Mouse (Mus musculus): Measurements from ENCODE around the gene Abcg1.

Abcg1 gene

DNA sequence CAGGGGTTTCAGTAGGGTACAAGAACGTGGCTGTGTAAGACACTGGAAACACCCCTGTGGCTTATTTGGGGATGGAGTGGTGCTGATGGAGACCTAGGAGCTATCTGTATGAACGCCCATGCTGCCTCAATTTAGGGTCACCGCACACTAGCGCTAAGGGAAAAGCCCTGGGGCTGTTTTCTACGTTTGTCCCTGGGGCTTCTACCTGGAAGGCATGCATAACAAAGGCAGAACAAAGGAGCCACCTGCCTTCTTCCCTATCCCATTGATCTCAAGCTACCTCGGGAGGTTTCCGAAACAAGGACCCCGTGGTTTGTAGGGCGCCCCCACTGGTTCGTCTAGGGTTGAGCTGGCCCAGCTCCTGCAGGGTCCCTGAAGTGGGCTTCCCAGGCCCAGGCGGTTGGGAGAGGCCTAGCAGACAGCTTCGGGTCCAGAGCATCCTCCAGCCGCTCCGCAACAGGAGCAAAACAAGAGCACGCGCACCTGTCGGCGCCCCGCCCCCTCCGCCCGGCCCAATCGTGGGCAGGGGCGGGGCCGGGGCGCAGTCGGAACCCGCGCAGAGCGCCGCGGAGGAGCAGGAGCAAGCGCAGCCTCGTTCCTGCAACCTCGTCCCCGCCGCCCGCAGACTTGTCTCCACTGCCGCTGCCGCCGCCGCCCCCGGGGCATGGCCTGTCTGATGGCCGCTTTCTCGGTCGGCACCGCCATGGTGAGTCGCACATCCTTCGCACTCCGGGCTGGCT is at the start of gene Abcg1:
Gene Abcg1, plus strand, starts transcription at position 525 of the 740 bp plus-strand sequence.
- 4% methylated on average over 45 of the region's 49 CpGs for WGBS

DNA sequence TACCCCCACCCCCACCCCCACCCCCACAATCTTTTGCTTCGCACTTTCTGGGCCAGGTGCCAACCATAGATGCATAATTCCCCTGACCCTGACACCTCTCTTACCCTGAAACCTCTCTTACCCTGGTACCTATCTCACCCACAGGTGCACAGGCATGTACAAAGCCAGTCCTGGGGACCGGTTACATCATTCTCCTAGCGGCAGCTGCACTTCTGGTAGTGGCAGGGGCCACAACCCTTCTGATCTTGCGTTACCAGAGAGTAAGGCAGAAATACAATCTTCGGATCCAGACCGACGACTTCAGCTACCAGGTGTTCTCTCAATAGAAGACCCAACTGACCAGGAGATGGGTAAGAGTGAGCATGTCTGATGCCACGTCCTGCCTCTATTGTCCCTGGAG is 49.1 kb upstream of the Abcg1 start:
- 85% methylated on average over 8 of the region's 8 CpGs for WGBS

DNA sequence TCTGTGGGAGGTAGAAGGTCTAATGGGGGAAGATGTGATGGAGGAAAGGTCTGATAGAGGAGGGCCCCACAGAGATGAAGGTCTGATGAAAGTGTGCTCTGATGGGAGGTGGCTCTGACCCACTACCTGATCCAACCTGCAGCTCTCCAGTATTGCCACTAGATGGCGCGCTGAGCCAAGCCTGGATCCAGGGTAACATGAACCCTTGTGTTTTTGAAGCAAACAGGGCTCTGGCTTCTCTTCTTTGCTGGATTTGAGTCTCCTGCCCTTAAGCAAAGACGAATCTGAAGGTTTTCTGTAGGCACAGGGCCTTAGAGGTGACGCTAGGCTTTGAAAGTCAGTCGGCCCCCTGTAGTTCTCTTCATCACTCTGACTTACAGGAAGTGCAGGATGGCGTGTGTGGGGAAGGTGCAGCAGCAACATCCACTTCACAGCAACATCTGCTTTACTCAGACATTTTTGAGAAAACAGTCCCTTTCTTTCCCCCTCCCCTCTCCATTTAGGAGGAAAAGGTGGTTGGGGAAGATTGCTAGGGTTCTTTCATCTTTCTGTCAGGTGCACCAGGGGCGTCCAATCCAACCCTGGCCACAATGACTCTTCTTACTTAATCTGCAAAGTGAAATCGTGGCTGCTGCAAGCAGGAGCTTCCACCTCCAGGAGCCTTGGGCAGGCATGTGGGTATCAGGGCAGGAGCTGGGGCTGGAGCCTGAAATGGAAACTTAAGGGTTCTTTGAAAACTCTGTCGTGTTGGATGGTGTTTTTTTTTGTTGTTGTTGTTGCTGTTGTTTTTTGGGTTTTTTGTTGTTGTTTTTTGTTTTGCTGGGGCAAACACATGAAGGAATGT is 45.7 kb upstream of the Abcg1 start:
- 34% methylated on average over 9 of the region's 9 CpGs for WGBS

DNA sequence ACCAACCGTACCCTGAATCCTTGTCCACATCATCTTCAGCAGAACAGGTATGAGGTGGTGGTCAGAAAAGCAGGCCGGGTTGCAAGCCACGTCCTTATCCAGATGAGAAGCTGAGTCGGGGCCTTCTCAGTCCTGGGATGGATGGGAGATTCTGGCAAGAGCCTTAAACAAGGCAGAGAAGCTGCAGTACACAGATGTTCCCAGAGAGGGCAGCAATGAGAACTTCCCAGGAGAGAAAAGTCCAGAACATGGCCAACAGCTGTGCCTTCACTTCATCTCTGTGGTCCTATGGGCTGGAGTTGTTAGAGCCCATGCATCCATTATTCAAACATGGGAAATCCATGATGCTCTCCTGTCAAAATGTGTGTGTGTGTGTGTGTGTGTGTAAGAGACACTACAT is 39.2 kb upstream of the Abcg1 start:
- 69% methylated on average over 4 of the region's 4 CpGs for WGBS

DNA sequence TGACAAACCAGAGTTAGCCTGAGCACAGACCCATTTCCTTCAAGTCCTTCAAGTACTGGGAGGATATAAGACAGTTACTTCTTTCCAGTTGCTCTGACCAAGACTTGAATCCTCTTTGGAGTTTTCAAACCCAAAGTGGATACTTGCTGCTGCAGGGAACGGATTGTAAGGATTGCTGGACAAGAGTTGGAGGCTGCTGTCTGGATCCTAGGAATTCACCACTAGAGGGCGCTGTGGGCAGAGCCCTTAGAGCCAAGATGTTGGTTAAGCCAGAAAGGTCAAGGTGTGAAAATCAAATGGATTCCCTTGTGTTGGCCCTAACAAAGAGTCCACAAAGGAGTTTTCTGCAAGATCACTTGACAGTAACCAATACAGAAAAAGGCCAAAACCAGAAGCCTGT is 38.0 kb upstream of the Abcg1 start:
- WGBS: 7% methylated on average over 2 of the region's 2 CpGs

DNA sequence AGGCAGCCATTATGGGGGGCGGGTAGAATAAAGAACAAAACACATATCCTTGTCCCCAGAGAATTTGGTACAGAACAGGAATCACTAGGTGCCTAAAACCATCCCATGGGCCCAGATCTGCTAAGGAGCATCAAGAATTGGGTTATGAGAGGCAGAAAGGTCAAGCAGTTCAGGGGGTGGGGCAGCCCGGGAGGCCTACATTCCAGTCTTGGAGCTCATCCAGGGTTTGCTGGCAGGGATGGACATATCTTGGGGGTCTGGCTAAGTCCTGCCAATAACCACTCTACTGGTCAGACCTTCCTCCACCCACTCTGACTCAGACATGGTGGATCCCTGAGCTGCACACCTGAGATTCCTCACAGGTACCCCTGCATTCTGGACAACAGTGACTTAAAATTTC is 37.4 kb upstream of the Abcg1 start:
- 75% methylated on average over 2 of the region's 2 CpGs for WGBS

DNA sequence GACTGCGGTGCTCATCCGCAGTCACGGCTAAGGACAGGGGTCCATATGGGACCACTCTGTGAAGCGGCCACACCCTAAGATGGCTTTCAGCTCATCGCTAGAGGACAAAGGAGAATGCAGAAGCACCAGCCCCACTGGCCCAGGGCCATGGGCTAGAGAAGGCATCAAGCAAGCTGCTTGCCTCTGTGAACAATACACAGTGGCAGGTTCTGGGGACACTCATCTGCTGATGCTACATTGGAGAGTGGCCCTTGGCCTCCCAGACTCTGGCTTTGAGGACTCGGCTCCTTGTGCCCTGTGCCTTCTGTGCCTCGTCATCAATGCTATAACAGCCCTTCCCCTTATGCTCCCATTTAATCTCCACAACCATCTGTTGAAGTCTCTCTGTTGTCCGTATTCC is 36.2 kb upstream of the Abcg1 start:
- WGBS: 73% methylated on average over 8 of the region's 8 CpGs

DNA sequence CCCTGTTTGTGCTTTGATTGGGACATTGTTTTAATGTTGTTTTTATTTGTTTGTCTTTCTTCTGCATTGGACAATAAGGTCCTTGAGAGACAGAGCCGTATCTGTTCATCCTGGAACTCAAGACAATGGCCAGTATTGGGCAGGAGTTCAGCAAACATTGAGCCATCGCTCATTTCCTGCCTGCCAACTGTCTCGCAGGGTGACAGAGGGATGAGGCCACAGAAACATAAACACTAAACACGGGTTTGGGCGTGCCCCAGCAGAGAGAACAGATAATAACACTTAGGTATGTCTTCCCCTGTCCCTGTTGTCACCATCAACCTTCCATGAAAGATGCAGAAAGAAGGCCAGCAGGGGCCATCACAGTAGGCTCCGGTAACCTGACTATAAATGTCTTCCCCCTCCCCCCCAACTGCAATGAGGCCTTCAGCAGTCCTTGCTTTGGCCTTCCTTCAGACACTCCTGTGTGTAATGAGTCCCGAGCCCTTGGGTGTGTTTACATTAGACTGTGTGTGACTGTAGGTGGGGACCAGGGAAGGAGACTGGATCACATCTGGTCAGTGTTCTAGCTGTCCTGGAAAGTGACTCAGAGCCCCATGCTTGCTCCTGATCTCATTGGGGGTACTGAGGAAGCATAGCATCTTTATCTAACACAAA is 33.2 kb upstream of the Abcg1 start:
- 72% methylated on average over 7 of the region's 7 CpGs for WGBS

DNA sequence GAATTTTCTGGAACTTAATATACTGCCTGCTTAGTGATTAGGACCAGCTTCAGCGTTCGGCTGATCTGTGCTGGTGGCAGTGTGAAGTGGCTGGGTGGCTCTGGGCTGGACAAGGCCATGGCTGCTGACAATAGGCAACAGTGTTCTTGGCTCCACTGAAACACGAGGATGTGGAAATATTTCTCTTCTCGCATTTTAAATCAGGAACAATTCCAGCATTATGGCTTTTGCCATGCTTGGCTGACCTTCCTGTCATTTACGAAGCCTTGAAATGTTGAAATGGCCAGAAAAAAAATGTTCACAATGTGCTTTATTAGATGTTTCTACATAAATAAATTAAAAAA is 32.7 kb upstream of the Abcg1 start:
- WGBS: 75% methylated on average over 5 of the region's 5 CpGs

DNA sequence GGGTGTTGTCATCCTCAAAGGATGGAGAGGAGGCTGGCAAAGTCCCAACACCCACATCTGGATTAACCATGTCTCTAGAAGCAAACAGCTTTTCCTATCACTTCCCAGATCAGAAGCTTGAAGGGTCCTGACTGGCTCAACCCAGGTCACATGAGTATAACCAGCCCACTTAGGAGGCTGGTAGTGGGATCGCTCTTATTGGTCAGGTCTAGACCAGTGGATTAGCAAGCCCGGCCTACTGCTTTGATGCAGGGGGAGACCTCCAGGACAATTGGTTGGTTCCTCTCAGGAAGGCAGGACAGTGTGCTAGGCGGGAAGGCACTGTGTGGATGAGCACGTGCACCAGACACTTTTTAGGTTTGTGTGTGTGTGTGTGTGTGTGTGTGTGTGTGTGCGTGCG is 30.5 kb upstream of the Abcg1 start:
- 78% methylated on average over 6 of the region's 6 CpGs for WGBS

DNA sequence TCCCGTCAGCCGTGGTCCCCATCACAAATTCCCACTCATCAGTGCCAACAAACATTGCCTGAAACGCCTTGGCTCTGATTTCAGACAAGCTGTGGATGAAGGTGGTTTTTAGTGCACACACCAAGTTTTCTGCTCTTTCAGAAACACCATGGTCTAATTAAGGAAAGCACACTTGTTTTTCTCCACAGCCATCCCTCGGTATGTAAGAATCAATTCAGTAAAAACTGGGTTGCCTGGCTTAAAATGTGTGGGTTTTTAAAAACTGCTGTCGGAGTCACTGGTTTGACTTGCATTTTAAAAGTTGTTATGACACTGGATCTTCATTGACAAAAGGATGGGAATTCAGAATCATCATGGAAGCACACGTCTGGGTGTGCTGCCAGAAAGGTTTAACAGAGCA is 29.8 kb upstream of the Abcg1 start:
- 41% methylated on average over 6 of the region's 6 CpGs for WGBS

DNA sequence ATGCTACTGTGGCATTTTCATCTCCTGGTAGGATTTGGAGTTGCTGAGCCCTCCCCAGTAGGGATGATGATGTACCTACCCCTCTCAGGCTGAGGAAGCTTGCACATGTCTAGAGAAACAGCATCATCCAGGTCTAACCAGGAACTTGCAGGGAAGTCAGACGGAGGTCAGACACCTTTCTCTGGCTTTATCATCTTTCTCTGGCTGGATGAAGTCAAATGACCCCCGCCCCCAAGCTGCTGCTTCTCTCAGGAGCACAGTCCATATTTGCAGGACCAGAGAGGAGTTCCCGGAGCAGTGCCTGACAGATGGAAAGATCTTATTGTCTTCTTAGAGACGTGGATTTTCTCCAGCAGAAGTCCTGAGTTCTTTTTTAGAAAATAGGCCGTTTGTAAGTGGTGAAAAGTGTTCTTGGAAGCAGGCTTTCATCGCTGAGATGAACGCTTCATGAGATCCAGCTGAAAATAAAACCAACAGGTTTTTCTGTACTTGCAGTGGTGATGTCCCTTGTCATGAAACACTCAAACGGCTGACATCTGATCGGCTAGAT is 28.6 kb upstream of the Abcg1 start:
- 50% methylated on average over 9 of the region's 9 CpGs for WGBS

DNA sequence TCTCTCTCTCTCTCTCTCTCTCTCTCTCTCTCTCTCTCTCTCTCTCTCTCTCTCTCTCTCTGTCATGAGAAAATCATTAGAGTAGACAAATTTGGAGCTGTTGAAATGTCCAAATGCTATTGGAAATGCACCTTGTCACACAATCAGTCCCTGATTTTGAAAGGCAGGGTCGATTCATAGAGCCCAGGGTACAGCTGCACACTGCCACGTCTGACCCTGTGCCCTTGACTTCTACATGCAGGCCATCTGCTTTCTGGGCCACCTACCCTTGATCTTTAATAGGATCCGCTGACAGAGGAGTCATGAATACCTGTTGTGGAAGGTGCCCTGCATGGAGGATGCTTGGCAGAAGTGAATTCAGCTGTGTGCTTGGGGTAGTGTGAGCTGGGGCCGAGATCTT is 28.1 kb upstream of the Abcg1 start:
- WGBS: 86% methylated on average over 4 of the region's 4 CpGs

DNA sequence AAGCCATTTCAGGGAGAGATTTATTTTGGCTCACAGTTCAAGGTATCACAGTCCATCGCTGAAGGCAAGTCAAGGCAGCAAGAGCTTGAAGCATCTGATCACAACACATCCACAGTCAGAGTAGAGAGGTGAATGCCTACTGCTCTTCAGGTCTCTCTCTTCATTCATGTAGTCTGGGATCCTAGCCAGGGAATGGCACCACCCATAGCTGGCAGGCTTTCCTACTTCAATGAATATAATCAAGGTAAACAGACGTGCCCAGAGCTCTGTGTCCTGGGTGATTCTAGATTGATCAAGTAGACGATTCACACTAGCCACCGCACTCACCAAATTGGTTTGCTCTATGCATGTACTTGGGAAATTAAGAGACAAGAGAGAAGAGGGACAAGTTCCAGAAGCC is 25.1 kb upstream of the Abcg1 start:
- WGBS: 80% methylated on average over 4 of the region's 4 CpGs

DNA sequence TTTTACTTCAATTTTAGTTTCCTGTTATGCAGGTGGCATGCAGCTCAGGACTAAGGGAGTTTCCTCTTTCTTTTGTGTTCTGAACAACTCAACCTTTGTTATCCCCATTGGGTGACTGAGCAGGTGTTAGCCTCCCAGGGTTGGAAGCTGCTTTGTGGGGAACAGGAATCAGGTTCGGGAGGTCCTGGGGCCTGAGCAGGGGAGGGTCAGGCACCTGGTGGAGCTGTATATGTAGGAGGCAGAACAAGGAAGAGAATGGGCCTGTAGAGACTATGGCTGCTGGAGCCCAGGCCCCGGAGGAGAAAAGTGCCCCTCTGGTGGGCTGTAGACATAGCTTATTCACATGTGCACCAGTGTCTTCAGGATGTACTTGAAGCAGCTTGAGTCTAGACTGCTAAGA is 24.2 kb upstream of the Abcg1 start:
- WGBS: 73% methylated on average over 2 of the region's 2 CpGs

DNA sequence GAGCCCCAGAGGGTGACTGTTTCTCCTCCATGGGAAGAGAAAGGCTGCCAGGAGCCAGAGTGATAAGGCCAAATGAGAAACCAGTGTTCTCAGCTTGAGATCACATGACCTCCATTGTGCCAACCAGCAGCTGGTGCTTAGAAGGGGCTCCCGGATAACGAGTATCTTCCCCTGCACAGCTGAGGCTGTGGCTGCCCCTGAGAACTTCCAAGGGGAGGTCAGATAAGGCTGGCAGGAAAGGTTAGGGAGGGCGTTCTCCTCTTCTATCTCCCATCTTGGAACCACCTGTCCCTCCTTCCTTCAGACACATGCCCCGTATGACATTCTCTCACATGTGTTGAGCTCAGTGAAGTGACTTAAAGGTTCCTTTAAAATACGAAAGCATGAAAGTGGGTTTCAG is 23.3 kb upstream of the Abcg1 start:
- WGBS: 58% methylated on average over 5 of the region's 5 CpGs

DNA sequence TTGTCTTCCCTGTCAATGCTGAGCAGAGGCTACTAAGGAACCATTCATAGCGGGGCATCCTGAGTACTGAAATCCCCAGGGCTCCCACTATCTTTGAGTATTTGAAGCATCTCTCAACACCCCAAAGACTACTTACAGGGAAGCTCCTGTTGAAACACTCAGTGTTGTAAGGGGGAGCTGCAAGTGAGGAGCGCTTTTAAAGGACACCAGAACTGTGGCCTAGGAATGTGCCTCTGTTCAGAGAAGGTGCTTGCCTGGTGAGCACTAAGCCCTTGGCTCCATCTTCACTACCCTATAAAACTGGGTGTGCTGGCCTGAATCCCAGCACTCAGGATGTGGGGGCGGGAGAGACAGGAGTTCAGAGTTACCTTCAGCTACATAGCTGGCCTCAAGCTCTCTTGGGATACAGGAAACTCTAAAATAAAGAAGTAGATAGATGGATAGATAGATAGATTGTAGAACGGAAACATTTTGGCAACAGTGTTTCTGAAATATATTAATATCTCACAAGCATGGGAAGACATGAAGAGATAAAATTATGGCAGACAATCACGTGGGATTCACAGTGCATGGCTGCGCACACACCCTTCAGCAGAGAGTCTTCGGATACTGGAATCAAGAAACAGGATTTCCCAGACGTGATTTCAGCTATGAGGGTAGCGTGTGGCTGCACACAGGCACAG is 22.7 kb upstream of the Abcg1 start:
- WGBS: 66% methylated on average over 9 of the region's 9 CpGs

DNA sequence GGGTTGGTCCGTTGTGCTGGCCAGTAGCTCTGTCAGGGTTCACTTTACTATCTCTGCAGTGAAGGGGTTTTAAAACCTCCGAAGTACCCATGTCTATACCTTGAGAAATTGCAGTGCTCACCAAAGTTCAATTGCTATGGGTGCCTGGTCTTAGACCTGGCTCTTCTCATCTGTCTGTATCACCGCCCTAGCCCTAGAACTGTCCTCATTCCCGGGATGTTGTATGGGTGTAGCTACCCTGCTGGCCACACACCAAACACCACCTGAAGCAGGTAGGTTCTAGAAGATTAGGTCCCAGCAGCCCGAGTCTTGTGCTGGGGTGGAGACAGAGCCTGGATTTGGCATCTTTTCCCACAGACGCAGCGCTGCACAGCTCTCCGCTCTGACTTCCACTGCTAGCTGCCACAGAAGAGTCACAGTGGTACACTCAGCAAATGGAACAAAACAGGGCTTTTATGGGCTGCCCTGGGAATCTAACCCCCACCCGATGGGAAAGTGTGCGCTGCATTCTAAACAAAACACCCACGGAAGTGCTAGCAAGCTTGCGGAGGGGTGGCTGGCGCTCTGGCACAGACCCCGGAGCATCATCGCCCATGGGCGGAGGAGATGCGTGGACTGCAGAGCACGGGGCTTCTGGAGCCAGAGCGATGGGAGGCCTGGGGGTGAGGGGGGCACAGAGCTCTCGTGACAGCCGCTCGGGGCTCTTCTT is 21.2 kb upstream of the Abcg1 start:
- 40% methylated on average over 22 of the region's 22 CpGs for WGBS

DNA sequence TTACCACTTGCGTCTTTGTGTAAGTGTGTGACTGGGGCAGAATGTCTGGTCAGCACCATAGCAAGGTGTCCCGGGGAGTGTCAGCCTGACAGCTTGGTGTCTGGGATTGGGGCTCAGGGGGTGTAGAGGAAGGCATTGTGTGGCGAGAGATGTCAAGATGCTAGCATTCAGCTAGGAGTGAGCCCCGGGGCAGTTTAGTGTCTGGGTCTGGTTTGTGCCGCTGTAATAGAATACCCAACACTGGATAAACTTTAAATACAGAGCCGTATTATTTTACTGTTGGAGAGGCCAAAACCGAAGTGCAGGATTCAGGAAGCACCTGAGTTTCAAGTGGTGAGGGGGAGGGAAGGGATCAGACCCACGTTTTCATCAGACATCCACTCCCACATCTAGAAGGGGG is 20.1 kb upstream of the Abcg1 start:
- 85% methylated on average over 8 of the region's 8 CpGs for WGBS

DNA sequence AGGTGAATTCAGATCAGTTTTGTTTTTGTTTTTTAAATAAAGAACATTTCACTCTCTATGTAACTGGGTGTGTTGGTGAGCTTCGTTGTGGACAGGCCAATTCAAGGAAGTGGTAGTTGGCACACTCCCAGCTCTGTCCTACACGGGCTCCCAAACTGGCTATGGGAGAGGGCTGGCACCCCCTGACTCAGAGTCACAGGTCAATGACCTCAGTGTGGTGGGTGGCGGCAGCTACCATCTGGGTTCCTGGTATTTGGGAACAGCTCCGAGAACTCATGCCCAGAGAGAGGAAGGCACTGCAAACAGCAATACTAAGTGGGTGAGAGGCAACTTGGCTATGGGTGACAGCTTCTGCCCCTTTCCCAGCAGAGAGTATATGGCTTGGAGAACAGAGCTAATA is 19.1 kb upstream of the Abcg1 start:
- 45% methylated on average over 4 of the region's 4 CpGs for WGBS

DNA sequence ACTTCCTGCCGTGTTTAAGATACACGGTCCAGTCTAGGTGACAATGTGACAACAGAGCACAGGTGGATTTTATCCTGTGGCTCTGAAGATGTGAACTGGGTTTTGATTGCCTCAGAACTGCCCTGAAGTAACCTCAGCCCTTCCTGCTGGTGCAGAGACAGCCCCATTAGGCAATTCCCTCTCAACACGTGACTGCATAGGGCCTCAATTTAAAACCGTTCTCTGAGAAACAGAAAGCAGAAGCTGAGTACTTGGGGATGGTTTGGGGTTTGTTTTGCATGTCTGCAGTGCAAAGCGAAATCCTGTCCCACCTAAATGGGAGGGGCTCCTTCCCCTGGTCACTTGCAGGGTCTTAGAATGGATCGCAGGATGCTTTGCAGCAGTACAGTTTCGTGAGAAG is 17.8 kb upstream of the Abcg1 start:
- WGBS: 75% methylated on average over 7 of the region's 7 CpGs

Data from cerebral cortex, adult 2 months (tissue).